ENCODE assay signal across 10 mouse cellular contexts in genomic region chr3:82047100-82047753, GRCm38 (mm10). TPM values are rescaled to one million over a fixed set of nuclear protein-coding genes. Genes with fewer than 3 reads are reported as not detected.
DNase-seq lines count a peak whose midpoint lies in the region; ATAC-seq lines count a peak whose summit lies in the region.
"Had no signal": no experiment of that assay in that cellular context is flagged by ENCODE, and none has a peak within 500 bp of the region (broad histone marks: within the 10 kb centered on the region; RNA-seq: fewer than 3 reads in every experiment).

No protein-coding gene starts in this region.

- no peaks in the 10 kb centered on the region for H3K36me3 ChIP-seq in forebrain, embryonic 11.5 days (ENCODE audit: control insufficient read depth, insufficient read depth, low read length)
- no peaks in the 10 kb centered on the region for H3K36me3 ChIP-seq in forebrain, embryonic 10.5 days (replicated peaks)
- no peaks in the 10 kb centered on the region for H3K36me3 ChIP-seq in hindbrain, embryonic 10.5 days

- DNase-seq in forebrain, embryonic 11.5 days (ENCODE audit: low spot score), result peak; percentile 56
- DNase-seq in forebrain, embryonic 10.5 days (ENCODE audit: extremely low spot score, low spot score), result no peak
- DNase-seq in right cerebral cortex, postnatal 10 days (ENCODE audit: low spot score in 2 of 2), result peak; percentile 63 to 72
- no peak for DNase-seq in right cerebral cortex, postnatal 25 days
- DNase-seq in cerebellum, adult 8-10 months, result peak; percentile 36
- peak; percentile 26 for DNase-seq in hindbrain, embryonic 10.5 days (ENCODE audit: low spot score)
- peak; percentile 61 for DNase-seq in lung, postnatal 10 days

- no peak overlapping the region for H3K4me2 ChIP-seq in forebrain, embryonic 11.5 days (ENCODE audit: low read depth, low read length, severe bottlenecking)
- H3K4me2 ChIP-seq: heart, embryonic 15.5 days had no signal

- no peak for ATAC-seq in forebrain, embryonic 11.5 days (replicated peaks; ENCODE audit: low FRiP score)
- ATAC-seq in monocyte, adult 5-6 weeks (replicated peaks; ENCODE audit: insufficient number of reproducible peaks, low FRiP score, low TSS enrichment, poor library complexity, severe bottlenecking), result no peak

- no peaks in the 10 kb centered on the region for H3K9me3 ChIP-seq in forebrain, embryonic 11.5 days (ENCODE audit: control insufficient read depth, low read length)
- H3K9me3 ChIP-seq in forebrain, embryonic 10.5 days, result no peaks in the 10 kb centered on the region
- no peaks in the 10 kb centered on the region for H3K9me3 ChIP-seq in hindbrain, embryonic 10.5 days
- H3K9me3 ChIP-seq: heart, embryonic 15.5 days had no signal

- no peak overlapping the region for H3K27ac ChIP-seq in forebrain, embryonic 11.5 days (ENCODE audit: low read depth, low read length)
- H3K27ac ChIP-seq in forebrain, embryonic 10.5 days, result no peak overlapping the region
- no peak overlapping the region for H3K27ac ChIP-seq in hindbrain, embryonic 10.5 days
- H3K27ac ChIP-seq: heart, embryonic 15.5 days had no signal

- WGBS in forebrain, embryonic 11.5 days, result 34% methylated on average over 8 of the region's 8 CpGs
- WGBS in forebrain, embryonic 10.5 days, result 38% methylated on average over 8 of the region's 8 CpGs
- WGBS in hindbrain, embryonic 10.5 days, result 37% methylated on average over 8 of the region's 8 CpGs

- H3K4me3 ChIP-seq in forebrain, embryonic 11.5 days (ENCODE audit: low read depth, low read length), result no peak overlapping the region
- no peak overlapping the region for H3K4me3 ChIP-seq in forebrain, embryonic 10.5 days
- H3K4me3 ChIP-seq in hindbrain, embryonic 10.5 days, result no peak overlapping the region
- H3K4me3 ChIP-seq: heart, embryonic 15.5 days had no signal

- no peaks in the 10 kb centered on the region for H3K27me3 ChIP-seq in forebrain, embryonic 11.5 days (ENCODE audit: control insufficient read depth, insufficient read depth, low read length)
- H3K27me3 ChIP-seq in forebrain, embryonic 10.5 days (ENCODE audit: poor library complexity, severe bottlenecking), result no peaks in the 10 kb centered on the region
- no peaks in the 10 kb centered on the region for H3K27me3 ChIP-seq in hindbrain, embryonic 10.5 days (ENCODE audit: insufficient read depth, poor library complexity, severe bottlenecking)
- H3K27me3 ChIP-seq: heart, embryonic 15.5 days had no signal

- no peaks in the 10 kb centered on the region for H3K4me1 ChIP-seq in forebrain, embryonic 11.5 days (replicated peaks; ENCODE audit: control insufficient read depth, insufficient read depth, low read length)
- peaks cover 26% of the 10 kb centered on the region for H3K4me1 ChIP-seq in forebrain, embryonic 10.5 days
- peaks cover 15% of the 10 kb centered on the region; the same call in 1 of the 2 replicates for H3K4me1 ChIP-seq in hindbrain, embryonic 10.5 days (replicated peaks)

- no peak overlapping the region for H3K9ac ChIP-seq in forebrain, embryonic 11.5 days (ENCODE audit: low read length)
- H3K9ac ChIP-seq: heart, embryonic 15.5 days had no signal

RNA-seq across cellular contexts. Expression of gene Gucy1b1, which starts 27.3 kb away (rescaled TPM):
- polyA plus RNA-seq in forebrain, embryonic 11.5 days (2014; fragmentation: Nextera tagmentation; extraction: Ambion mirVana), result 5.8 and 7.2 TPM in 2 replicates
- polyA plus RNA-seq in forebrain, embryonic 10.5 days (2016; fragmentation: Nextera tagmentation; extraction: Ambion mirVana), result 2.6 and 3.6 TPM in 2 replicates
- polyA plus RNA-seq in hindbrain, embryonic 10.5 days (2016; fragmentation: Nextera tagmentation; extraction: Ambion mirVana), result 3.3 and 6.5 TPM in 2 replicates
- 0.19 to 10.4 TPM (median 1.6 TPM) in 3 replicates for total RNA-seq in monocyte, adult 5-6 weeks (2017)
- total RNA-seq: MEL had no signal

Comparison
In these comparisons a context has a peak if more than half of its experiments do, and no peak if none do; other contexts are left out.
1. DNase-seq: peak in forebrain, embryonic 11.5 days (single experiment), right cerebral cortex, postnatal 10 days (2 of 2), cerebellum, adult 8-10 months (single experiment), hindbrain, embryonic 10.5 days (single experiment) and lung, postnatal 10 days (single experiment); none in forebrain, embryonic 10.5 days (single experiment) and right cerebral cortex, postnatal 25 days (single experiment).